Mouse (Mus musculus) kidney, adult 2 months (tissue): ENCODE data around the gene Tmem54.

ENCODE experiments used
- CTCF ChIP-seq: fragments of 200-500 bp; conservative IDR thresholded peaks from 2 replicates; pipeline ENCODE4 v1.5.1; 2011; ENCODE audit warnings: low read depth, mild to moderate bottlenecking, control low read depth, low read length, moderate library complexity, mixed read lengths; ENCODE audit not compliant: insufficient read depth, insufficient read length
- POLR2A ChIP-seq: fragments of 200-500 bp; IDR thresholded peaks from one replicate; pipeline ENCODE4 v1.6.1; 2011; ENCODE audit warnings: low read depth, low read length, control low read depth

- no peak for TF ChIP-seq CTCF
- TF ChIP-seq POLR2A, result no peak
These were observed 45.4 kb upstream of the Tmem54 start for GRCm38 (mm10) chr4:129059922-129060321.
